Mouse (Mus musculus): ENCODE data around the gene Nemp1. TPM values are rescaled to one million over a fixed set of nuclear protein-coding genes. Genes with fewer than 3 reads are reported as not detected.

The Nemp1 gene
- 1 to 10 TPM; 3.7 to 5.9 (median 5.7) TPM for polyA plus RNA-seq (2017; shearing (Covaris generic))

- ATAC-seq = peak; percentile 20
Observed at GRCm38 (mm10) chr10:127666501-127667268, at the start of gene Nemp1. Gene Nemp1, plus strand, starts transcription at chr10:127666901.

GRCm38 (mm10) chr10:127617294-127617693, 49.4 kb upstream of the Nemp1 start:
- ATAC-seq = no peak

- no peak for ATAC-seq
Observed at GRCm38 (mm10) chr10:127618173-127618572, 48.5 kb upstream of the Nemp1 start.

GRCm38 (mm10) chr10:127619119-127619721, 47.5 kb upstream of the Nemp1 start:
- ATAC-seq = no peak

- ATAC-seq = no peak
Observed at GRCm38 (mm10) chr10:127619941-127620405, 46.7 kb upstream of the Nemp1 start.

GRCm38 (mm10) chr10:127620406-127621190, 46.1 kb upstream of the Nemp1 start, which contains the start of gene Lrp1:
Gene Lrp1, minus strand, starts transcription at chr10:127621148.
- ATAC-seq = no peak

GRCm38 (mm10) chr10:127621191-127622056, 45.3 kb upstream of the Nemp1 start:
- ATAC-seq = no peak

GRCm38 (mm10) chr10:127622057-127622392, 44.7 kb upstream of the Nemp1 start:
- no peak for ATAC-seq

GRCm38 (mm10) chr10:127622661-127623060, 44.0 kb upstream of the Nemp1 start:
- no peak for ATAC-seq

- ATAC-seq = no peak
Observed at GRCm38 (mm10) chr10:127623439-127624216, 43.1 kb upstream of the Nemp1 start.

GRCm38 (mm10) chr10:127626433-127626832, 40.3 kb upstream of the Nemp1 start:
- no peak for ATAC-seq

- ATAC-seq = no peak
Observed at GRCm38 (mm10) chr10:127631261-127632214, 35.2 kb upstream of the Nemp1 start.

GRCm38 (mm10) chr10:127632668-127633271, 33.9 kb upstream of the Nemp1 start:
- ATAC-seq = no peak

- no peak for ATAC-seq
Observed at GRCm38 (mm10) chr10:127640421-127640820, 26.3 kb upstream of the Nemp1 start.

GRCm38 (mm10) chr10:127641861-127642771, 24.6 kb upstream of the Nemp1 start:
- ATAC-seq = peak; percentile 48

GRCm38 (mm10) chr10:127642772-127643552, 23.7 kb upstream of the Nemp1 start, which contains the start of gene Stat6:
Gene Stat6, plus strand, starts transcription at chr10:127642986.
- ATAC-seq = peak; percentile 85

GRCm38 (mm10) chr10:127643553-127644238, 23.0 kb upstream of the Nemp1 start:
- peak; percentile 49 for ATAC-seq
